Mouse (Mus musculus) olfactory bulb, adult 2 months (tissue): ENCODE data around the gene Mta1.

ENCODE experiments used
- CTCF ChIP-seq: fragments of 200-500 bp; IDR thresholded peaks from 2 replicates; pipeline ENCODE4 v1.5.1; 2012; ENCODE audit warnings: low read depth, mild to moderate bottlenecking, low read length, moderate library complexity; ENCODE audit not compliant: insufficient read depth
- POLR2A ChIP-seq: fragments of 200-500 bp; IDR thresholded peaks from 2 replicates; pipeline ENCODE4 v1.6.1; 2012; ENCODE audit warnings: mild to moderate bottlenecking, low read depth, low read length, moderate library complexity; ENCODE audit not compliant: insufficient read depth

GRCm38 (mm10) chr12:113097040-113097439, 1.0 kb upstream of the Mta1 start:
- TF ChIP-seq CTCF (no peak), POLR2A (no peak)
